Mouse (Mus musculus) embryo, embryonic 11.5 days (tissue): ENCODE measurements at regions not wholly inside any gene's neighbourhood (a gene's known extent, or its start where the extent isn't known, plus 50 kb on each side); places are given as distances from the start of the nearest gene placed in this dataset.
"Not testable (repeated sequence)": the region's sequence is repeated elsewhere in the genome, so short reads cannot be mapped to it uniquely, and the experiment has no call there.

Source experiments
- DNase-seq: peaks from one replicate; pipeline ENCODE4 v3.0.0-alpha.2; 2012; ENCODE audit warnings: low read depth, low spot score

- DNase-seq: no peak
Measured at GRCm38 (mm10) chr12:19125541-19125940, 611.2 kb downstream of the 5730507C01Rik start.

- DNase-seq: peak; percentile 3
Measured at GRCm38 (mm10) chr12:19175631-19176030, 661.3 kb downstream of the 5730507C01Rik start.

- DNase-seq: no peak
Measured at GRCm38 (mm10) chr12:19192396-19192795, 678.1 kb downstream of the 5730507C01Rik start.

GRCm38 (mm10) chr12:19193041-19193440 lies 678.7 kb downstream of the 5730507C01Rik start:
- not testable (repeated sequence) for DNase-seq

GRCm38 (mm10) chr12:19223996-19224395 lies 709.7 kb downstream of the 5730507C01Rik start:
- DNase-seq: not testable (repeated sequence)

- not testable (repeated sequence) for DNase-seq
Measured at GRCm38 (mm10) chr12:19246731-19247130, 707.6 kb upstream of the Gm21863 start.

GRCm38 (mm10) chr12:19288271-19288890 lies 665.9 kb upstream of the Gm21863 start:
- DNase-seq: peak; percentile 27

- DNase-seq: not testable (repeated sequence)
Measured at GRCm38 (mm10) chr12:19289038-19289437, 665.3 kb upstream of the Gm21863 start.

GRCm38 (mm10) chr12:19292068-19292770 lies 662.1 kb upstream of the Gm21863 start:
- DNase-seq: not testable (repeated sequence)
